Mouse (Mus musculus): ENCODE data around the gene Ugt1a2.

DNA sequence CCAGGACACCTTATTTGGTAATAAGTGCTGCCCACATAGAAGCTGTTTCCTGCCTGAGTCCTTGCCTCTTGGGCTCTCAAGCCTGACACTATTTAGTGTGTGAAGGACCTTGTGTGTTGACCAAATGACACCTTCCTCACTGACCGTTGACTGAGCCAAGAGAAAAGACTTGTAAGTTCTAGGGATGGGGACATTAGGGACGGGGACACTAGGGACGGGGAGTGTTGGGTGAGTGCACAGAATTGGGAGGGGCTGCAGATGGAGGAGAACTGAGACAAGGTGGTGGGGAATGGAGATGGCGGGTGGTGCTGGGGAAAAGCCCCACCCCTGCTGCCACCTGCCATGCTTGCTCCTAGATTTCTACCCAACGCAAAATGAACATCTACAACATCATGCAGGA lies 29.6 kb downstream of the Ugt1a2 start:
- TF ChIP-seq POLR2A (IDR thresholded peaks at IDR 0.05; ENCODE audit: insufficient read depth, low read depth, low read length) (no peak), CTCF (IDR thresholded peaks at IDR 0.05; ENCODE audit: insufficient read depth, low read depth, low read length) (no peak)
